Mouse (Mus musculus): ENCODE measurements around the gene Celf5.

The Celf5 gene

GRCm38 (mm10) chr10:81426897-81427296 is 55.6 kb downstream of the Celf5 start:
- DNase-seq (ENCODE audit: low spot score), result peak; percentile 58

- DNase-seq (ENCODE audit: low spot score), result peak; percentile 25
Measured at GRCm38 (mm10) chr10:81426081-81426671, 56.3 kb downstream of the Celf5 start.

- peak; percentile 40 for DNase-seq (ENCODE audit: low spot score)
Measured at GRCm38 (mm10) chr10:81425236-81425850, 57.2 kb downstream of the Celf5 start.

GRCm38 (mm10) chr10:81424246-81425051 is 58.1 kb downstream of the Celf5 start:
- peak; percentile 27 for DNase-seq (ENCODE audit: low spot score)

- DNase-seq (ENCODE audit: low spot score), result no peak
Measured at GRCm38 (mm10) chr10:81423476-81424245, 58.8 kb downstream of the Celf5 start.

- DNase-seq (ENCODE audit: low spot score), result no peak
Measured at GRCm38 (mm10) chr10:81422661-81423217, 59.8 kb downstream of the Celf5 start.

GRCm38 (mm10) chr10:81422191-81422590 is 60.3 kb downstream of the Celf5 start:
- no peak for DNase-seq (ENCODE audit: low spot score)

GRCm38 (mm10) chr10:81421797-81422100 is 60.8 kb downstream of the Celf5 start:
- no peak for DNase-seq (ENCODE audit: low spot score)

- no peak for DNase-seq (ENCODE audit: low spot score)
Measured at GRCm38 (mm10) chr10:81421041-81421796, 61.3 kb downstream of the Celf5 start.

GRCm38 (mm10) chr10:81420191-81420767 is 62.2 kb downstream of the Celf5 start:
- DNase-seq (ENCODE audit: low spot score), result peak; percentile 57

- DNase-seq (ENCODE audit: low spot score), result no peak
Measured at GRCm38 (mm10) chr10:81419111-81419928, 63.2 kb downstream of the Celf5 start.

- DNase-seq (ENCODE audit: low spot score), result no peak
Measured at GRCm38 (mm10) chr10:81418216-81419070, 64.1 kb downstream of the Celf5 start.

- no peak for DNase-seq (ENCODE audit: low spot score)
Measured at GRCm38 (mm10) chr10:81417227-81418215, 65.0 kb downstream of the Celf5 start.

GRCm38 (mm10) chr10:81416581-81417226 is 65.8 kb downstream of the Celf5 start:
- peak; percentile 79 for DNase-seq (ENCODE audit: low spot score)

GRCm38 (mm10) chr10:81415549-81416310 is 66.8 kb downstream of the Celf5 start:
- no peak for DNase-seq (ENCODE audit: low spot score)

- no peak for DNase-seq (ENCODE audit: low spot score)
Measured at GRCm38 (mm10) chr10:81415146-81415545, 67.4 kb downstream of the Celf5 start.

GRCm38 (mm10) chr10:81414682-81415081 is 67.8 kb downstream of the Celf5 start:
- DNase-seq (ENCODE audit: low spot score), result no peak
